Comparison of ENCODE assay signal across 21 mouse cellular contexts in the genomic region with DNA sequence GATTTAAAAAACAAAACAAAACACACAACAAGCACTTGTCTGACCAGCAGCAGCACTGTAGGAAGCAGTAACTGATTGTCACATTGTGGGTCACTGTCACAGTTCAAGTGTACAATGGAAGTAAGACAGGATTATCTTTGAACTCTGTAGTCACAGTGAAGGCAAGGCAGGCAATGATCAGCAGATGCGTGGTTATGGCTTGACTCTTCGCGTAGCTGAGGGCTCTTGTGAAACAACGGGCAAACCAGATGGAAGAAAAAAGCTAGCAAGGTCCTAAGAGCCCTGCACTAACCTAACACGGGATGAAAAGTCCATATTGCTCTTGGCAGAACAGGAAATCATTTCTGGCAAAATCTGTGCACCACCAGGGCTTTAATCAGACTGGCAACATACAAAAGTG.
"Had no signal": no experiment of that assay in that cellular context is flagged by ENCODE, and none has a peak within 500 bp of the region (broad histone marks: within the 10 kb centered on the region; RNA-seq: fewer than 3 reads in every experiment).

No protein-coding gene starts in this region.

- ATAC-seq: forebrain, embryonic 16.5 days; hindbrain, embryonic 16.5 days; inflammation-experienced regulatory T-cells, adult 6 months; intestine, embryonic 15.5 days; intestine, postnatal 0 days had no signal

- H3K9me3 ChIP-seq: heart, embryonic 12.5 days; hindbrain, embryonic 10.5 days; hindbrain, embryonic 12.5 days; intestine, embryonic 15.5 days; limb, embryonic 10.5 days; limb, embryonic 12.5 days had no signal

- H3K4me3 ChIP-seq: intestine, embryonic 15.5 days had no signal

- H3K9ac ChIP-seq: heart, embryonic 12.5 days; intestine, embryonic 15.5 days; limb, embryonic 12.5 days had no signal

- H3K27me3 ChIP-seq: heart, embryonic 12.5 days; hindbrain, embryonic 12.5 days; intestine, embryonic 15.5 days had no signal

- DNase-seq: gastrocnemius, postnatal 10 days; gastrocnemius, postnatal 25 days; heart, adult 2 months; heart, postnatal 10 days; heart, postnatal 4 days; kidney, adult 18-20 months; kidney, adult 8-10 months; kidney, postnatal 10 days; kidney, postnatal 25 days; kidney, postnatal 4 days had no signal

- H3K36me3 ChIP-seq: intestine, embryonic 15.5 days had no signal

- H3K27ac ChIP-seq: hindbrain, embryonic 14.5 days; intestine, embryonic 15.5 days; limb, embryonic 10.5 days; limb, embryonic 12.5 days had no signal
